Mouse (Mus musculus): ENCODE measurements around the gene Ddx55.

Gene Ddx55

GRCm38 (mm10) chr5:124610965-124611364 is 58.3 kb downstream of the Ddx55 start:
- WGBS, result 81% methylated on average over 10 of the region's 10 CpGs

- 79% methylated on average over 11 of the region's 11 CpGs for WGBS
These were observed 62.0 kb downstream of the Ddx55 start for GRCm38 (mm10) chr5:124614709-124615108.

GRCm38 (mm10) chr5:124618711-124619110 is 66.0 kb downstream of the Ddx55 start:
- 95% methylated on average over 10 of the region's 10 CpGs for WGBS
